ENCODE assay signal across 20 mouse cellular contexts in genomic region chr17:24563638-24564037, GRCm38 (mm10). TPM values are rescaled to one million over a fixed set of nuclear protein-coding genes. Genes with fewer than 3 reads are reported as not detected.
A peak's percentile ranks its signal among the peaks of the same experiment; 100 is the strongest.
DNase-seq lines count a peak whose midpoint lies in the region; ATAC-seq and TF ChIP-seq lines count a peak whose summit lies in the region.
"Had no signal": no experiment of that assay in that cellular context is flagged by ENCODE, and none has a peak within 500 bp of the region (broad histone marks: within the 10 kb centered on the region; RNA-seq: fewer than 3 reads in every experiment).

No protein-coding gene starts in this region.

- H3K36me3 ChIP-seq in heart, embryonic 13.5 days, result peaks cover 34% of the 10 kb centered on the region
- H3K36me3 ChIP-seq in hindbrain, postnatal 0 days (ENCODE audit: insufficient read depth, low read length), result peaks cover 8% of the 10 kb centered on the region; the same call in 1 of the 2 replicates

- H3K4me2 ChIP-seq in heart, embryonic 13.5 days, result no peak overlapping the region
- no peak overlapping the region for H3K4me2 ChIP-seq in hindbrain, postnatal 0 days (ENCODE audit: low read depth, low read length)
- H3K4me2 ChIP-seq: embryonic facial prominence, embryonic 13.5 days; heart, embryonic 12.5 days; hindbrain, embryonic 13.5 days had no signal

- no peak overlapping the region for H3K4me3 ChIP-seq in heart, embryonic 13.5 days
- H3K4me3 ChIP-seq in hindbrain, postnatal 0 days (ENCODE audit: low read length), result no peak overlapping the region
- H3K4me3 ChIP-seq: embryonic facial prominence, embryonic 13.5 days; heart, adult 2 months; heart, embryonic 12.5 days; hindbrain, embryonic 13.5 days had no signal

- no peak for TF ChIP-seq CTCF in hindbrain, postnatal 0 days (IDR thresholded peaks at IDR 0.05; ENCODE audit: low read depth)

- H3K4me1 ChIP-seq in heart, embryonic 13.5 days, result peaks cover 46% of the 10 kb centered on the region
- peaks cover 10% of the 10 kb centered on the region; the same call in 1 of the 2 replicates for H3K4me1 ChIP-seq in hindbrain, postnatal 0 days (ENCODE audit: insufficient read depth, low read length)

- no peaks in the 10 kb centered on the region for H3K9me3 ChIP-seq in heart, embryonic 13.5 days
- no peaks in the 10 kb centered on the region for H3K9me3 ChIP-seq in hindbrain, postnatal 0 days (ENCODE audit: low read length)
- H3K9me3 ChIP-seq: embryonic facial prominence, embryonic 13.5 days; heart, embryonic 12.5 days; hindbrain, embryonic 13.5 days had no signal

- H3K9ac ChIP-seq in heart, embryonic 13.5 days, result 0 out of 2 replicates have a peak overlapping the region, but pooled peaks have one; percentile 13
- H3K9ac ChIP-seq in hindbrain, postnatal 0 days (replicated peaks; ENCODE audit: low read length), result no peak overlapping the region
- H3K9ac ChIP-seq: embryonic facial prominence, embryonic 13.5 days; heart, embryonic 12.5 days; hindbrain, embryonic 13.5 days had no signal

- no peak for DNase-seq in heart, adult 8-10 months (ENCODE audit: low spot score)
- DNase-seq in ZHBTc4 (ENCODE audit: low read depth, low spot score), result peak; percentile 14
- peak; percentile 24 for DNase-seq in induced T-regulatory cell, adult 2 months (ENCODE audit: low read depth)
- DNase-seq in natural killer cell, adult 2 months (ENCODE audit: low spot score in 2 of 2), result peak; percentile 54 to 79
- DNase-seq in hindbrain, postnatal 0 days (ENCODE audit: low spot score), result no peak
- no peak for DNase-seq in testis, postnatal 14 days (ENCODE audit: low spot score)
- DNase-seq: adrenal gland, adult 8-10 months; adrenal gland, postnatal 36 days; cerebellum, adult 11 months; cerebellum, adult 8-10 months; cerebellum, postnatal 36 days; heart, postnatal 10 days had no signal

- no peaks in the 10 kb centered on the region for H3K27me3 ChIP-seq in heart, embryonic 13.5 days (replicated peaks)
- no peaks in the 10 kb centered on the region for H3K27me3 ChIP-seq in hindbrain, postnatal 0 days (ENCODE audit: insufficient read depth, low read length)
- H3K27me3 ChIP-seq: embryonic facial prominence, embryonic 13.5 days; heart, embryonic 12.5 days; hindbrain, embryonic 13.5 days had no signal

- no peak for ATAC-seq in heart, embryonic 13.5 days (ENCODE audit: extremely low read depth, insufficient number of reproducible peaks, low FRiP score, low TSS enrichment)
- no peak for ATAC-seq in hindbrain, postnatal 0 days
- ATAC-seq: forebrain, embryonic 14.5 days; intestine, embryonic 16.5 days had no signal

- 60% methylated on average over 5 of the region's 5 CpGs for WGBS in heart, embryonic 13.5 days
- WGBS in hindbrain, postnatal 0 days, result 83% methylated on average over 5 of the region's 5 CpGs

- no peak overlapping the region for H3K27ac ChIP-seq in heart, embryonic 13.5 days (replicated peaks)
- no peak overlapping the region for H3K27ac ChIP-seq in hindbrain, postnatal 0 days
- H3K27ac ChIP-seq: embryonic facial prominence, embryonic 13.5 days; heart, adult 2 months; hindbrain, embryonic 13.5 days had no signal

RNA-seq across cellular contexts. Expression of gene Pkd1, which starts 14.0 kb away (rescaled TPM):
- polyA plus RNA-seq in heart, embryonic 13.5 days (2015; fragmentation: Nextera tagmentation; extraction: Ambion mirVana), result 10.9 and 14.2 TPM in 2 replicates
- 10 to 100 TPM; 27.8 to 43.0 (median 34.9) TPM for total RNA-seq in heart, adult 8-10 months (2022)
- 87.9 and 99.2 TPM in 2 replicates for total RNA-seq in hindbrain, postnatal 0 days (2014; rRNA removed)
- polyA plus RNA-seq in hindbrain, postnatal 0 days (2015; fragmentation: Nextera tagmentation; extraction: Ambion mirVana), result 14.9 and 16.0 TPM in 2 replicates

RNA-seq across cellular contexts. Expression of gene Rab26, which starts 29.6 kb away (rescaled TPM):
- polyA plus RNA-seq in heart, embryonic 13.5 days (2015; fragmentation: Nextera tagmentation; extraction: Ambion mirVana), result 1.0 and 1.4 TPM in 2 replicates
- under 1 TPM in 3 of 4 experiments, not detected in 1; 0.23 to 0.50 (median 0.25) TPM for total RNA-seq in heart, adult 8-10 months (2022)
- total RNA-seq in hindbrain, postnatal 0 days (2014; rRNA removed), result 2.7 and 4.0 TPM in 2 replicates
- 10.6 and 14.7 TPM in 2 replicates for polyA plus RNA-seq in hindbrain, postnatal 0 days (2015; fragmentation: Nextera tagmentation; extraction: Ambion mirVana)
- total RNA-seq: hematopoietic stem cell, adult 5-6 weeks had no signal

RNA-seq across cellular contexts. Expression of gene Traf7, which starts 35.9 kb away (rescaled TPM):
- polyA plus RNA-seq in heart, embryonic 13.5 days (2015; fragmentation: Nextera tagmentation; extraction: Ambion mirVana), result 72.5 and 76.1 TPM in 2 replicates
- 10 to 100 TPM; 37.0 to 50.9 (median 42.7) TPM for total RNA-seq in heart, adult 8-10 months (2022)
- 159 and 165 TPM in 2 replicates for total RNA-seq in hindbrain, postnatal 0 days (2014; rRNA removed)
- 64.0 and 66.1 TPM in 2 replicates for polyA plus RNA-seq in hindbrain, postnatal 0 days (2015; fragmentation: Nextera tagmentation; extraction: Ambion mirVana)

Comparison
In these comparisons a context has a peak if more than half of its experiments do, and no peak if none do; other contexts are left out.
1. DNase-seq: peak in ZHBTc4 (single experiment), induced T-regulatory cell, adult 2 months (single experiment) and natural killer cell, adult 2 months (2 of 2); none in heart, adult 8-10 months (single experiment), hindbrain, postnatal 0 days (single experiment) and testis, postnatal 14 days (single experiment).